Mouse (Mus musculus): ENCODE measurements around the gene Utp15. TPM values are rescaled to one million over a fixed set of nuclear protein-coding genes. Genes with fewer than 3 reads are reported as not detected.

Gene Utp15
- polyA plus RNA-seq, 1 experiment from 2014 or later = 14.7 TPM

GRCm38 (mm10) chr13:98296072-98296471 lies 33.2 kb upstream of the Utp15 start:
- no peak for DNase-seq (ENCODE audit: low read depth, low spot score)
- no peaks in the 10 kb centered on the region for H3K27me3 ChIP-seq
- CTCF ChIA-PET = interaction anchor here (1.0 kb wide), 1 partner anchor 10 kb away, joined by 4 read pairs; no protein-coding TSS in a partner anchor
- ATAC-seq = no peak
- POLR2A ChIA-PET = interaction anchor here (0.6 kb wide), 1 partner anchor 743 kb away, joined by 3 read pairs; no protein-coding TSS in a partner anchor
- in situ Hi-C loops (cut with MboI; ENCODE audit: low pct_unique_long_range_greater_than_20kb) = no loop called here
- TF ChIP-seq CTCF (IDR thresholded peaks at IDR 0.05) = no peak

- H3K27me3 ChIP-seq = no peaks in the 10 kb centered on the region
- ATAC-seq (no peak), DNase-seq (ENCODE audit: low read depth, low spot score) (no peak)
- ChIA-PET POLR2A (interaction anchor here (0.6 kb wide), 1 partner anchor 644 kb away, joined by 3 read pairs; no protein-coding TSS in a partner anchor), CTCF (no interaction called here)
- TF ChIP-seq CTCF (IDR thresholded peaks at IDR 0.05) = no peak
- in situ Hi-C loops (cut with MboI; ENCODE audit: low pct_unique_long_range_greater_than_20kb) = no loop called here
Observed at GRCm38 (mm10) chr13:98291712-98292111, 28.9 kb upstream of the Utp15 start.

GRCm38 (mm10) chr13:98290719-98291118 lies 27.9 kb upstream of the Utp15 start:
- in situ Hi-C loops (cut with MboI; ENCODE audit: low pct_unique_long_range_greater_than_20kb) = no loop called here
- ATAC-seq = no peak

GRCm38 (mm10) chr13:98280990-98281650 lies 18.3 kb upstream of the Utp15 start:
- ChIA-PET CTCF (interaction anchor here (1.6 to 1.7 kb wide), 2 partner anchors 8 to 17 kb away, joined by 3 to 5 read pairs; no protein-coding TSS in a partner anchor), POLR2A (no interaction called here)
- no peak for TF ChIP-seq CTCF (IDR thresholded peaks at IDR 0.05)
- no peaks in the 10 kb centered on the region for H3K27me3 ChIP-seq
- in situ Hi-C loops (cut with MboI; ENCODE audit: low pct_unique_long_range_greater_than_20kb) = no loop called here
- DNase-seq (ENCODE audit: low read depth, low spot score) = no peak
- ATAC-seq = no peak

More at GRCm38 (mm10) chr13:98290719-98291118, 27.9 kb upstream of the Utp15 start:
- DNase-seq (ENCODE audit: low read depth, low spot score) = no peak
- H3K27me3 ChIP-seq = no peaks in the 10 kb centered on the region
- CTCF ChIA-PET = interaction anchor here (1.5 kb wide), 1 partner anchor 48 kb away, joined by 3 read pairs; no protein-coding TSS in a partner anchor
- TF ChIP-seq CTCF (IDR thresholded peaks at IDR 0.05) = peak; percentile 55
- POLR2A ChIA-PET = no interaction called here

- ATAC-seq = no peak
- TF ChIP-seq CTCF (IDR thresholded peaks at IDR 0.05) = no peak
- in situ Hi-C loops (cut with MboI; ENCODE audit: low pct_unique_long_range_greater_than_20kb) = no loop called here
- no peaks in the 10 kb centered on the region for H3K27me3 ChIP-seq
- no peak for DNase-seq (ENCODE audit: low read depth, low spot score)
- CTCF ChIA-PET = interaction anchor here (1.6 to 1.7 kb wide), 2 partner anchors 10 to 19 kb away, joined by 3 to 5 read pairs; no protein-coding TSS in a partner anchor
- POLR2A ChIA-PET = no interaction called here
Observed at GRCm38 (mm10) chr13:98279686-98280085, 16.8 kb upstream of the Utp15 start, which contains the start of gene Gm21976. Gm21976 (plus strand) TSS chr13:98279887.

- DNase-seq (ENCODE audit: low read depth, low spot score) (no peak), ATAC-seq (no peak)
- POLR2A ChIA-PET = no interaction called here
- no peak for TF ChIP-seq CTCF (IDR thresholded peaks at IDR 0.05)
- in situ Hi-C loops (cut with MboI; ENCODE audit: low pct_unique_long_range_greater_than_20kb) = no loop called here
- no peaks in the 10 kb centered on the region for H3K27me3 ChIP-seq
- CTCF ChIA-PET = no interaction called here
Observed at GRCm38 (mm10) chr13:98277501-98277900, 14.7 kb upstream of the Utp15 start.

GRCm38 (mm10) chr13:98276253-98276652 lies 13.4 kb upstream of the Utp15 start:
- ChIA-PET POLR2A (no interaction called here), CTCF (interaction anchor here (0.9 to 1.4 kb wide), 2 partner anchors 10 to 11 kb away, joined by 3 to 5 read pairs; no protein-coding TSS in a partner anchor)
- no peaks in the 10 kb centered on the region for H3K27me3 ChIP-seq
- in situ Hi-C loops (cut with MboI; ENCODE audit: low pct_unique_long_range_greater_than_20kb) = no loop called here
- ATAC-seq = no peak
- TF ChIP-seq CTCF (IDR thresholded peaks at IDR 0.05) = no peak
- DNase-seq (ENCODE audit: low read depth, low spot score) = no peak

- ATAC-seq (no peak), DNase-seq (ENCODE audit: low read depth, low spot score) (no peak)
- no peak for TF ChIP-seq CTCF (IDR thresholded peaks at IDR 0.05)
- ChIA-PET POLR2A (no interaction called here), CTCF (interaction anchor here (0.9 to 1.4 kb wide), 4 partner anchors 11 to 23 kb away, joined by 3 to 5 read pairs (median 3); no protein-coding TSS in a partner anchor)
- in situ Hi-C loops (cut with MboI; ENCODE audit: low pct_unique_long_range_greater_than_20kb) = no loop called here
- no peaks in the 10 kb centered on the region for H3K27me3 ChIP-seq
Observed at GRCm38 (mm10) chr13:98275646-98276045, 12.8 kb upstream of the Utp15 start.

GRCm38 (mm10) chr13:98274023-98274422 lies 11.2 kb upstream of the Utp15 start:
- CTCF ChIA-PET = no interaction called here
- no peaks in the 10 kb centered on the region for H3K27me3 ChIP-seq
- in situ Hi-C loops (cut with MboI; ENCODE audit: low pct_unique_long_range_greater_than_20kb) = no loop called here

GRCm38 (mm10) chr13:98264111-98264510 lies 1.3 kb upstream of the Utp15 start:
- in situ Hi-C loops (cut with MboI; ENCODE audit: low pct_unique_long_range_greater_than_20kb) = no loop called here
- no peaks in the 10 kb centered on the region for H3K27me3 ChIP-seq
- DNase-seq (ENCODE audit: low read depth, low spot score) = no peak
- no peak for TF ChIP-seq CTCF (IDR thresholded peaks at IDR 0.05)
- CTCF ChIA-PET = no interaction called here
- POLR2A ChIA-PET = no interaction called here
- ATAC-seq = no peak

More at GRCm38 (mm10) chr13:98274023-98274422, 11.2 kb upstream of the Utp15 start:
- no peak for TF ChIP-seq CTCF (IDR thresholded peaks at IDR 0.05)
- ATAC-seq (no peak), DNase-seq (ENCODE audit: low read depth, low spot score) (no peak)
- POLR2A ChIA-PET = no interaction called here

GRCm38 (mm10) chr13:98263458-98263987 lies 682 bp upstream of the Utp15 start:
- CTCF ChIA-PET = no interaction called here
- no peak for ATAC-seq
- in situ Hi-C loops (cut with MboI; ENCODE audit: low pct_unique_long_range_greater_than_20kb) = no loop called here
- no peaks in the 10 kb centered on the region for H3K27me3 ChIP-seq
- DNase-seq (ENCODE audit: low read depth, low spot score) = no peak
- no peak for TF ChIP-seq CTCF (IDR thresholded peaks at IDR 0.05)
- POLR2A ChIA-PET = no interaction called here
